Mouse (Mus musculus) left cerebral cortex, adult 8-10 months (tissue): ENCODE data around the gene Bmi1. TPM values are rescaled to one million over a fixed set of nuclear protein-coding genes. Genes with fewer than 3 reads are reported as not detected.

ENCODE experiments used
- DNase-seq, 2 experiments: peaks; one replicate each; pipeline ENCODE4 v3.0.0; 2022; ENCODE audit warnings: low spot score in 2 of 2
- total RNA-seq, 4 experiments: library from RNA; stranded (reverse); gene quantifications; 2 replicates each; pipeline ENCODE4 v1.2.4; 2022

The Bmi1 gene
- total RNA-seq, 4 experiments from 2014 or later: 45.0 to 53.8 (median 49.1) TPM

GRCm38 (mm10) chr2:18687671-18688170 lies 10.9 kb downstream of the Bmi1 start:
- DNase-seq: no peak

GRCm38 (mm10) chr2:18688286-18688685 lies 11.5 kb downstream of the Bmi1 start:
- no peak for DNase-seq

- peak in 1 of 2 experiments; percentile 23 for DNase-seq
Measured at GRCm38 (mm10) chr2:18688708-18689063, 11.9 kb downstream of the Bmi1 start.

GRCm38 (mm10) chr2:18689064-18689921 lies 12.5 kb downstream of the Bmi1 start:
- peak in 1 of 2 experiments; percentile 31 for DNase-seq

GRCm38 (mm10) chr2:18690055-18690691 lies 13.4 kb downstream of the Bmi1 start:
- DNase-seq: peak in 1 of 2 experiments; percentile 67

- no peak for DNase-seq
Measured at GRCm38 (mm10) chr2:18690756-18691155, 13.9 kb downstream of the Bmi1 start.

- DNase-seq: no peak
Measured at GRCm38 (mm10) chr2:18692031-18692430, 15.2 kb downstream of the Bmi1 start.

GRCm38 (mm10) chr2:18692548-18692947 lies 15.7 kb downstream of the Bmi1 start:
- DNase-seq: no peak

- no peak for DNase-seq
Measured at GRCm38 (mm10) chr2:18693491-18693870, 16.7 kb downstream of the Bmi1 start.

- peak; percentile 57 to 65 for DNase-seq
Measured at GRCm38 (mm10) chr2:18693871-18694610, 17.2 kb downstream of the Bmi1 start, which contains the start of gene Spag6. Gene Spag6 (plus strand): TSS chr2:18694032.

GRCm38 (mm10) chr2:18694611-18694950 lies 17.8 kb downstream of the Bmi1 start:
- DNase-seq: no peak

- no peak for DNase-seq
Measured at GRCm38 (mm10) chr2:18695163-18695562, 18.3 kb downstream of the Bmi1 start.

- no peak for DNase-seq
Measured at GRCm38 (mm10) chr2:18695629-18696150, 18.9 kb downstream of the Bmi1 start.

- DNase-seq: no peak
Measured at GRCm38 (mm10) chr2:18697591-18698244, 20.9 kb downstream of the Bmi1 start.

GRCm38 (mm10) chr2:18698663-18699385 lies 22.0 kb downstream of the Bmi1 start:
- no peak for DNase-seq

GRCm38 (mm10) chr2:18699401-18699990 lies 22.7 kb downstream of the Bmi1 start:
- no peak for DNase-seq

- DNase-seq: peak in 1 of 2 experiments; percentile 18
Measured at GRCm38 (mm10) chr2:18710356-18710755, 33.5 kb downstream of the Bmi1 start.

- no peak for DNase-seq
Measured at GRCm38 (mm10) chr2:18713071-18713470, 36.3 kb downstream of the Bmi1 start.

GRCm38 (mm10) chr2:18714337-18714736 lies 37.5 kb downstream of the Bmi1 start:
- DNase-seq: no peak

- DNase-seq: no peak
Measured at GRCm38 (mm10) chr2:18718521-18718920, 41.7 kb downstream of the Bmi1 start.
